Mouse (Mus musculus): ENCODE data around the gene Hpd. TPM values are rescaled to one million over a fixed set of nuclear protein-coding genes. Genes with fewer than 3 reads are reported as not detected.
A peak's percentile ranks its signal among the peaks of the same experiment; 100 is the strongest.

Hpd gene
- polyA plus RNA-seq, 1 experiment from 2014 or later: not detected

- 2% methylated on average over 24 of the region's 24 CpGs for WGBS
- H3K4me3 ChIP-seq: peak overlapping the region; percentile 99
- H3K4me1 ChIP-seq: peaks cover 64% of the 10 kb centered on the region
- no peaks in the 10 kb centered on the region for H3K27me3 ChIP-seq (ENCODE audit: low read depth, poor library complexity, severe bottlenecking)
- H3K36me3 ChIP-seq: peaks cover 43% of the 10 kb centered on the region
- H3K27ac ChIP-seq (replicated peaks): peak overlapping the region; percentile 100
- peak; percentile 55 for DNase-seq (ENCODE audit: low spot score)
- no peaks in the 10 kb centered on the region for H3K9me3 ChIP-seq (replicated peaks)
Observed at GRCm38 (mm10) chr5:123143251-123143970, 39.1 kb downstream of the Hpd start.

DNA sequence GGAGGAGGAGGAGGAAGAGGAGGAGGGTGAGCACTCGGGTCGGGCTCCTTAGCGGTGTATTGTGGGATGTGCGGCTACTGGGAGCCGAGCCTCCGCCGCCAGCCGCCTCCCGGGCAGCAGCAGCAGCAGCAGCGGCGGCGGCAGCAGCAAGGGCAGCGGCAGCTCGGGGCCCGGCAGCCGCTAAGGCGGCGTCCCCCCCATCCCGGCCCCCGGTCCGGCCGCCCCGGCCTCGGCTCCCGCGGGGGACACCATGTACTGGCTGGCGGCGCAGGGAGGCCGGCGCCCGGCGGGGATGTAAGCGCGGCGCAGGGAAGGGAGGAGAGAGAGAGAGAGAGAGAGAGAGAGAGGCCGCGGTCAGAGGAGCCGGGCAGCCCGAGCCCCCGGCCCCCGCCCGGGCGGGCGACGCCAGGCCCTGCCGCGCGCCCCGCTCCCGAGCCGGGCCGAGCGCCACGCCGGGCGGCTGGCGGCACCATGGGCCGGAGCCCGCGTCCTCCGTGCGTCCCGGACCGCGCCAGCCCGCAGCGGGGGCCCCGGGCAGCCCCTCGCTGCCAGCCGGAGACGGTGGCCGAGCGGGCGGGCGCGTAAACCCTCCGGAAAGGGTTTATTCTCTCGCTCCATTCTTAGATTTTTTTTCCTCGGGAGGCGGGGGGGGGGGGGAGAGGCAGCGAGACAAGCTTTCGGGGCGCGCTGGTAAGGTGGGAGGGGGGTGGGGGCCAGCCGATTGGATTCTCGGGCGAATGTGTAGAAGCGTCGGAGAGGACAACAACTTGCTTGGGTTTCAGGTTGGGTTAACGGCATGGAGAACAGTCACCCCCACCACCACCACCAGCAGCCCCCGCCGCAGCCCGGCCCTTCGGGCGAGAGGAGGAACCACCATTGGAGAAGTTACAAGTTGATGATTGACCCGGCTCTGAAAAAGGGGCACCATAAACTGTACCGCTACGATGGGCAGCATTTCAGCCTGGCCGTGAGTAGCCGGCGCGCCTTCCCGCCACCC, 40.1 kb downstream of the Hpd start, which contains the start of gene Setd1b:
Gene Setd1b (plus strand): TSS at position 33 of the 997 bp plus-strand sequence.
- Histone ChIP-seq H3K9me3 (replicated peaks) (no peaks in the 10 kb centered on the region), H3K36me3 (peaks cover 36% of the 10 kb centered on the region), H3K27me3 (ENCODE audit: low read depth, poor library complexity, severe bottlenecking) (no peaks in the 10 kb centered on the region), H3K27ac (replicated peaks) (peak within 1 kb of the TSS; percentile 100), H3K4me1 (peaks cover 64% of the 10 kb centered on the region), H3K4me3 (peak within 1 kb of the TSS; percentile 99)
- DNase-seq (ENCODE audit: low spot score): peak; percentile 77
- WGBS: under 1% methylated on average over 80 of the region's 103 CpGs

GRCm38 (mm10) chr5:123141555-123142160, 40.9 kb downstream of the Hpd start:
- H3K4me1 ChIP-seq: peaks cover 70% of the 10 kb centered on the region
- peaks cover 35% of the 10 kb centered on the region for H3K36me3 ChIP-seq
- DNase-seq (ENCODE audit: low spot score): peak; percentile 72
- peak overlapping the region; percentile 99 for H3K4me3 ChIP-seq
- H3K27ac ChIP-seq (replicated peaks): peak overlapping the region; percentile 100
- no peaks in the 10 kb centered on the region for H3K9me3 ChIP-seq (replicated peaks)
- whole genome bisulfite sequencing: 1% methylated on average over 35 of the region's 38 CpGs
- no peaks in the 10 kb centered on the region for H3K27me3 ChIP-seq (ENCODE audit: low read depth, poor library complexity, severe bottlenecking)

- peak overlapping the region; percentile 99 for H3K4me3 ChIP-seq
- H3K27me3 ChIP-seq (ENCODE audit: low read depth, poor library complexity, severe bottlenecking): no peaks in the 10 kb centered on the region
- peaks cover 32% of the 10 kb centered on the region for H3K36me3 ChIP-seq
- H3K4me1 ChIP-seq: peaks cover 70% of the 10 kb centered on the region
- WGBS: under 1% methylated on average over 31 of the region's 31 CpGs
- peak overlapping the region; percentile 100 for H3K27ac ChIP-seq (replicated peaks)
- DNase-seq (ENCODE audit: low spot score): peak; percentile 92
- no peaks in the 10 kb centered on the region for H3K9me3 ChIP-seq (replicated peaks)
Observed at GRCm38 (mm10) chr5:123140694-123141554, 41.6 kb downstream of the Hpd start.

GRCm38 (mm10) chr5:123139722-123140627, 42.6 kb downstream of the Hpd start:
- peak; percentile 47 for DNase-seq (ENCODE audit: low spot score)

DNA sequence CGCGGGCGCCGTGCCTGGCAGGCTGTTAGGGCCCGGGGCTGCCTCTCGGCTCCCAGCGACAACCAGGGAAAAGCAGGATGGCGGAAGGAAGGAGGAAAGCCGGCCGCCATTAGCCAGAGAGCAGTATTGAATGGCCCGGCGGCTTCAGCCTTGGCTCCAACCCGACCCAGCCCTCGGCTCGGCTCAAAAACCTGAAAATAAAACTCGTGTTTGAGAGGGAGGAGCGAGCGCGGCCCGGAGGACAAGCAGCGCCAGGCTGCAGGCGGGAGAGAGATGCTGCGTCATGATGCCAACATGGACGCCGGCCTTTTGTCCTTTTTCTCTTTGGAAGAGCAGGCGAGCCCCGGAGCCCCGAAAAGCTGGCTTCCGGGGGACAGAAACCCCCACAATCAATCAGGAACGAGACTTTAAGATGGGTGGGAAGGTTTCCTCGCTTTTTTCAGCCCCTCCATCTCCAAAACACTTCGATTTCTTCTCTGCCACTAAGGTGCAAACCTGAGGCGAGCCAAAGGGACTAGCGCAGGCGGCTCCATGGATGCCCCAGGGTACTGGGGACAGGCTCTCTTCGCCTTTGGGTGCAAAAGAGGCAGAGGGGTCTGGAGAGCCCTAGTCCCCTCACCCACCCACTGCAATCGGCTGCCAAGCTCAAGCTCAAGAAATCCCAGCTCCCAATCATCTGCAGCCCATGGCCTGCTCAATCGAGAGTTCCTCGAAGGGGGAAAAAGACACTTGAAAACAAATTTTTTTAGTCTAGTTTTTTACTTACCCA, 43.4 kb downstream of the Hpd start:
- no peaks in the 10 kb centered on the region for H3K27me3 ChIP-seq (ENCODE audit: low read depth, poor library complexity, severe bottlenecking)
- DNase-seq (ENCODE audit: low spot score): peak; percentile 83
- H3K36me3 ChIP-seq: peaks cover 33% of the 10 kb centered on the region
- peak overlapping the region; percentile 100 for H3K27ac ChIP-seq (replicated peaks)
- no peaks in the 10 kb centered on the region for H3K9me3 ChIP-seq (replicated peaks)
- under 1% methylated on average over 39 of the region's 39 CpGs for WGBS
- H3K4me1 ChIP-seq: peaks cover 70% of the 10 kb centered on the region
- peak overlapping the region; percentile 99 for H3K4me3 ChIP-seq

More at GRCm38 (mm10) chr5:123139722-123140627, 42.6 kb downstream of the Hpd start:
- Histone ChIP-seq H3K4me3 (peak overlapping the region; percentile 99), H3K27ac (replicated peaks) (peak overlapping the region; percentile 100), H3K36me3 (peaks cover 32% of the 10 kb centered on the region), H3K27me3 (ENCODE audit: low read depth, poor library complexity, severe bottlenecking) (no peaks in the 10 kb centered on the region), H3K4me1 (peaks cover 70% of the 10 kb centered on the region), H3K9me3 (replicated peaks) (no peaks in the 10 kb centered on the region)
- WGBS: under 1% methylated on average over 28 of the region's 28 CpGs

DNA sequence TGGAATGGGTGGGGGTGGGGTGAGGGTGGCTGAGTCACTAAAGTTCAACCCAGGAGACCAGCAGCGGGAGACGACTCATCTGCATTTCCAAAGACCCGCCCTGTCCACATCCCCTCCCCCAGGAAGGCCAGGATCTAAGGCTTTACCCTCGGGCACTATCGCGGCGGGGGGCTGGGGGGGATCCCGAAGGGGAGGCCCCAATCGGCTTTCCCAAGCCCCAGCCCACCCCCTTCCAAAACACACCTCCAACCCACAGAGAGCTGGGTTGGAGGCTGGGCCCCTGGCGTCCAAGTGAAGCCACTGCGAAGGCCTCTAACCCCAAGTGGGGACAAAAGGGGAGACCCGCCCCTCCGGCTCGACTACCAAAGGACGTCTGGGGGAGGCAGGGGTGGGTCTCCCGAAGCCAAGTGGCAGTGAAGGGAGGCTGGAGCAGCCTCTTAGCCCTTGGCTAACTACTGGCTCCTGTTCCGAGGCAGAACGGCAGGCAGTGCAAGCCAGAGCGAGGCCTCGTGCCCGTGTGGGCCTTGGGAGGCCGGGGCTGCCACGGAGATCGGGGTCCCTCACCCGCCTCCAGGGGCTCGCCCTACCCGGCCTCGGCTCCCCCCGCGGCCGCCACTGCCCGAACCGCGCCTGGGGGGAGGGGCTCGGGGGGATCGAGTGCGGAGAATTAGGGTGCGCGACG, 44.2 kb downstream of the Hpd start:
- Histone ChIP-seq H3K36me3 (peaks cover 39% of the 10 kb centered on the region), H3K4me1 (peaks cover 70% of the 10 kb centered on the region), H3K27me3 (ENCODE audit: low read depth, poor library complexity, severe bottlenecking) (no peaks in the 10 kb centered on the region), H3K4me3 (peak overlapping the region; percentile 99), H3K27ac (replicated peaks) (peak overlapping the region; percentile 100), H3K9me3 (replicated peaks) (no peaks in the 10 kb centered on the region)
- WGBS: under 1% methylated on average over 38 of the region's 40 CpGs
- DNase-seq (ENCODE audit: low spot score): peak; percentile 94

DNA sequence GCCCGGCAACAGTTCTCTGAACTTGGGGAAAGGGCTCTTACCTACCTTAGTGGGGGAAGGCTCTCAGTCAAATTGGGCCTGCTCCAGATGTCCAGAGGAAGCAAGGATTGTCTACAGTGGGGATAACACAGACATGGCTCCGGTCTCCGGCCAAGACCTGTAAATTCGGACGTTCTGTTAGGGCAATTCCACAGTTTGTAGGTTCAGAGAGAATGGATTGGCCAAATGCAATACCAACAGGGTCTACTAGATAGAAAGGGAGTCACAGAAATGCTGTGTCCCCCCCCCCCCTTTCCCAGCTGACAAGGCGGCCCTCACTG, 44.7 kb downstream of the Hpd start:
- 0% methylated on average over 5 of the region's 6 CpGs for WGBS
- peak overlapping the region; percentile 100 for H3K27ac ChIP-seq (replicated peaks)

DNA sequence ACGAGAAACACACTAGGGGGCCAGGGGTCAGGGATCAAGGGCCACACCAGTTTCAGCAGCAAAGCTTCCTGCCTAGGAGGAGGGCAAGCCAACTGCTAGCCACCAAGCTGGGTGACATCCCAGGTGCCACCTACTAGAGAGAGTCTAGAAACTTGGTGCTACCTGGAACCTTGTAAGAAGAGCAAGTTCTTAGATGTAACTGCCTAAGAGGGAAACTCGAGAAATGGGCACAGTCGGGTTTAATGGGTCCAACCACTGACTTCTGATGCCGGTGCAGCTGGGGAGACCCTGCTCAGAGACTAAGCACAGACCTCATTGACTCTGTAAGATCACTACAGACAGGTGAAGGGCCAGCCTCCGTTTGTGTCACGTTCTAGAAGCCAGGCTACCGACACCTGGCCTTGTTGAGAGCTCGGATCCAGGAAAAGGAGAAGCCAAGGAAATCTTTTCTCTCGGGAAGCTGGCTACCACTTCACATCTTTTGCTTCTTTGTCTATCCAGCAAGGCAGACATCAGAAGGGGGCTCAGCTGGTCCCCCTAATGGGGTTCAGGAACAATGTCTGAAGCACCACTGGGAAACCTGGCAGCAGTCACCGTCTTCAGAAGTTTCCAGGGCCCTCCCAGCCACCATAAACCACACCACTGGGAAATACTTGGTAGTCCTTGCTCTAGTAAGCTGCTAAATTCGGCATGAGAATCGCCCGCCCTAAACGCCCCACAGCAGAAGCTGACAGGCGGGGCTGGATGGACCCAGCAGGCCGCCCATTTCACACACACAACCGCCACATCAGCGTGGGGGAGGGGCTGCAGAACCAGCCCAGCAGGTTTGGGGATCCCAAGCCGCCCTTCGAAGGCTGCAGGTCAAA, 45.2 kb downstream of the Hpd start:
- H3K27ac ChIP-seq (replicated peaks): peak overlapping the region; percentile 100
- H3K36me3 ChIP-seq: peaks cover 40% of the 10 kb centered on the region
- peak overlapping the region; percentile 99 for H3K4me3 ChIP-seq
- no peaks in the 10 kb centered on the region for H3K9me3 ChIP-seq (replicated peaks)
- WGBS: 1% methylated on average over 20 of the region's 20 CpGs
- peaks cover 75% of the 10 kb centered on the region for H3K4me1 ChIP-seq
- DNase-seq (ENCODE audit: low spot score): peak; percentile 81
- no peaks in the 10 kb centered on the region for H3K27me3 ChIP-seq (ENCODE audit: low read depth, poor library complexity, severe bottlenecking)

More for the DNA sequence above, 44.7 kb downstream of the Hpd start:
- Histone ChIP-seq H3K9me3 (replicated peaks) (no peaks in the 10 kb centered on the region), H3K36me3 (peaks cover 40% of the 10 kb centered on the region), H3K4me3 (peak overlapping the region; percentile 99), H3K4me1 (peaks cover 70% of the 10 kb centered on the region), H3K27me3 (ENCODE audit: low read depth, poor library complexity, severe bottlenecking) (no peaks in the 10 kb centered on the region)
- DNase-seq (ENCODE audit: low spot score): no peak
